Mouse (Mus musculus): ENCODE data around the gene Klrb1a. TPM values are rescaled to one million over a fixed set of nuclear protein-coding genes. Genes with fewer than 3 reads are reported as not detected.
A peak's percentile ranks its signal among the peaks of the same experiment; 100 is the strongest.

Gene Klrb1a
- polyA plus RNA-seq, 1 experiment: 0.24 TPM

- Histone ChIP-seq H3K27me3 (ENCODE audit: control insufficient read depth, insufficient read depth, low read length) (no peaks in the 10 kb centered on the region), H3K4me1 (ENCODE audit: control insufficient read depth, insufficient read depth, insufficient read length, low read length) (no peaks in the 10 kb centered on the region), H3K36me3 (ENCODE audit: control insufficient read depth, insufficient read depth, low read length) (no peaks in the 10 kb centered on the region), H3K27ac (ENCODE audit: insufficient read depth, low read depth, low read length) (peak overlapping the region; percentile 84), H3K4me3 (ENCODE audit: low read depth, low read length) (peak overlapping the region; percentile 16; the same call in 1 of the 2 replicates)
- TF ChIP-seq POLR2A (IDR thresholded peaks at IDR 0.05; ENCODE audit: low read depth, low read length) (peak; percentile 24; the same call in 1 of the 2 replicates), CTCF (IDR thresholded peaks at IDR 0.05; ENCODE audit: extremely low read depth, insufficient read length, insufficient replicate concordance, low read depth, low read length) (no peak)
- WGBS: 29% methylated on average over 2 of the region's 2 CpGs
These were observed 24.9 kb downstream of the Klrb1a start for GRCm38 (mm10) chr6:128598256-128599047.

- no peak for TF ChIP-seq POLR2A (IDR thresholded peaks at IDR 0.05; ENCODE audit: low read depth, low read length)
- TF ChIP-seq CTCF (IDR thresholded peaks at IDR 0.05; ENCODE audit: extremely low read depth, insufficient read length, insufficient replicate concordance, low read depth, low read length): no peak
- 14% methylated on average over 9 of the region's 9 CpGs for WGBS
These were observed 26.2 kb downstream of the Klrb1a start for GRCm38 (mm10) chr6:128597121-128597522.

GRCm38 (mm10) chr6:128594651-128595050 lies 28.7 kb downstream of the Klrb1a start:
- H3K36me3 ChIP-seq (ENCODE audit: control insufficient read depth, insufficient read depth, low read length): no peaks in the 10 kb centered on the region
- no peaks in the 10 kb centered on the region for H3K27me3 ChIP-seq (ENCODE audit: control insufficient read depth, insufficient read depth, low read length)
- TF ChIP-seq POLR2A (IDR thresholded peaks at IDR 0.05; ENCODE audit: low read depth, low read length) (no peak), CTCF (IDR thresholded peaks at IDR 0.05; ENCODE audit: extremely low read depth, insufficient read length, insufficient replicate concordance, low read depth, low read length) (no peak)
- H3K4me1 ChIP-seq (ENCODE audit: control insufficient read depth, insufficient read depth, insufficient read length, low read length): no peaks in the 10 kb centered on the region
- no peak overlapping the region for H3K4me3 ChIP-seq (ENCODE audit: low read depth, low read length)
- no peak overlapping the region for H3K27ac ChIP-seq (ENCODE audit: insufficient read depth, low read depth, low read length)
- 71% methylated on average over 9 of the region's 9 CpGs for WGBS

More at GRCm38 (mm10) chr6:128597121-128597522, 26.2 kb downstream of the Klrb1a start:
- Histone ChIP-seq H3K36me3 (ENCODE audit: control insufficient read depth, insufficient read depth, low read length) (no peaks in the 10 kb centered on the region), H3K27ac (ENCODE audit: insufficient read depth, low read depth, low read length) (peak overlapping the region; percentile 68), H3K27me3 (ENCODE audit: control insufficient read depth, insufficient read depth, low read length) (no peaks in the 10 kb centered on the region), H3K4me1 (ENCODE audit: control insufficient read depth, insufficient read depth, insufficient read length, low read length) (no peaks in the 10 kb centered on the region), H3K4me3 (ENCODE audit: low read depth, low read length) (peak overlapping the region; percentile 17)

- TF ChIP-seq CTCF (IDR thresholded peaks at IDR 0.05; ENCODE audit: extremely low read depth, insufficient read length, insufficient replicate concordance, low read depth, low read length): no peak
- no peak for TF ChIP-seq POLR2A (IDR thresholded peaks at IDR 0.05; ENCODE audit: low read depth, low read length)
- 35% methylated on average over 4 of the region's 4 CpGs for WGBS
- peaks cover 1% of the 10 kb centered on the region; the same call in 1 of the 2 replicates for H3K4me1 ChIP-seq (ENCODE audit: control insufficient read depth, insufficient read depth, insufficient read length, low read length)
These were observed 33.9 kb downstream of the Klrb1a start for GRCm38 (mm10) chr6:128589426-128589825.

GRCm38 (mm10) chr6:128587619-128588018 lies 35.7 kb downstream of the Klrb1a start:
- WGBS: 68% methylated on average over 6 of the region's 6 CpGs
- TF ChIP-seq POLR2A (IDR thresholded peaks at IDR 0.05; ENCODE audit: low read depth, low read length): no peak
- TF ChIP-seq CTCF (IDR thresholded peaks at IDR 0.05; ENCODE audit: extremely low read depth, insufficient read length, insufficient replicate concordance, low read depth, low read length): no peak
- no peaks in the 10 kb centered on the region for H3K27me3 ChIP-seq (ENCODE audit: control insufficient read depth, insufficient read depth, low read length)
- H3K36me3 ChIP-seq (ENCODE audit: control insufficient read depth, insufficient read depth, low read length): no peaks in the 10 kb centered on the region
- no peak overlapping the region for H3K4me3 ChIP-seq (ENCODE audit: low read depth, low read length)
- H3K4me1 ChIP-seq (ENCODE audit: control insufficient read depth, insufficient read depth, insufficient read length, low read length): peaks cover 2% of the 10 kb centered on the region; the same call in 1 of the 2 replicates
- no peak overlapping the region for H3K27ac ChIP-seq (ENCODE audit: insufficient read depth, low read depth, low read length)

More at GRCm38 (mm10) chr6:128589426-128589825, 33.9 kb downstream of the Klrb1a start:
- Histone ChIP-seq H3K27me3 (ENCODE audit: control insufficient read depth, insufficient read depth, low read length) (no peaks in the 10 kb centered on the region), H3K36me3 (ENCODE audit: control insufficient read depth, insufficient read depth, low read length) (no peaks in the 10 kb centered on the region), H3K4me3 (ENCODE audit: low read depth, low read length) (no peak overlapping the region), H3K27ac (ENCODE audit: insufficient read depth, low read depth, low read length) (no peak overlapping the region)

GRCm38 (mm10) chr6:128585642-128586245 lies 37.6 kb downstream of the Klrb1a start:
- no peak overlapping the region for H3K27ac ChIP-seq (ENCODE audit: insufficient read depth, low read depth, low read length)
- H3K4me3 ChIP-seq (ENCODE audit: low read depth, low read length): no peak overlapping the region
- no peaks in the 10 kb centered on the region for H3K36me3 ChIP-seq (ENCODE audit: control insufficient read depth, insufficient read depth, low read length)
- H3K4me1 ChIP-seq (ENCODE audit: control insufficient read depth, insufficient read depth, insufficient read length, low read length): peaks cover 2% of the 10 kb centered on the region; the same call in 1 of the 2 replicates
- H3K27me3 ChIP-seq (ENCODE audit: control insufficient read depth, insufficient read depth, low read length): no peaks in the 10 kb centered on the region
- TF ChIP-seq CTCF (IDR thresholded peaks at IDR 0.05; ENCODE audit: extremely low read depth, insufficient read length, insufficient replicate concordance, low read depth, low read length): no peak
- TF ChIP-seq POLR2A (IDR thresholded peaks at IDR 0.05; ENCODE audit: low read depth, low read length): no peak
- WGBS: 75% methylated on average over 11 of the region's 11 CpGs
